Mouse (Mus musculus) bone marrow, adult 2 months (tissue): ENCODE measurements around the gene Apbb1ip.

ENCODE experiments used
- CTCF ChIP-seq: fragments of 200-500 bp; IDR thresholded peaks from 2 replicates; pipeline ENCODE4 v1.5.1; 2011; ENCODE audit warnings: low read length, control low read depth; ENCODE audit not compliant: control insufficient read depth, insufficient read depth
- POLR2A ChIP-seq: fragments of 200-500 bp; IDR thresholded peaks from 2 replicates; pipeline ENCODE4 v1.6.1; 2011; ENCODE audit warnings: low read depth, mild to moderate bottlenecking, control low read depth, low read length, borderline replicate concordance; ENCODE audit not compliant: control insufficient read depth

- no peak for TF ChIP-seq CTCF
- no peak for TF ChIP-seq POLR2A
Observed at GRCm38 (mm10) chr2:22805589-22805988, 31.7 kb downstream of the Apbb1ip start.
